Mouse (Mus musculus) limb, embryonic 12.5 days (tissue): ENCODE data around the gene Aldh9a1. TPM values are rescaled to one million over a fixed set of nuclear protein-coding genes. Genes with fewer than 3 reads are reported as not detected.
A peak's percentile ranks its signal among the peaks of the same experiment; 100 is the strongest.
"Not testable (repeated sequence)": the region's sequence is repeated elsewhere in the genome, so short reads cannot be mapped to it uniquely, and the experiment has no call there.

Source experiments
- ATAC-seq: fragments of 200-750 bp; cut with Nextera tagmentation; 2 replicates; pipeline ENCODE4 v1.8.0; 2017; ENCODE audit warnings: low read depth, moderate TSS enrichment; ENCODE audit not compliant: insufficient number of reproducible peaks, insufficient read depth, low FRiP score, low TSS enrichment
- H3K27ac ChIP-seq: fragments of 300-500 bp; sonication (generic); 2 replicates; pipeline ENCODE4 v1.5.1; 2016; ENCODE audit warnings: mild to moderate bottlenecking, moderate library complexity
- H3K27me3 ChIP-seq: fragments of 300-500 bp; sonication (generic); 2 replicates; pipeline ENCODE4 v1.6.1; 2016; ENCODE audit warnings: mild to moderate bottlenecking, moderate library complexity
- H3K36me3 ChIP-seq: fragments of 300-500 bp; sonication (generic); 2 replicates; pipeline ENCODE4 v1.6.1; 2016; ENCODE audit warnings: mild to moderate bottlenecking, moderate library complexity
- H3K4me1 ChIP-seq: fragments of 300-500 bp; sonication (generic); replicated peaks from 2 replicates; pipeline ENCODE4 v1.6.1; 2016
- H3K4me2 ChIP-seq: fragments of 300-500 bp; sonication (generic); 2 replicates; pipeline ENCODE4 v1.6.1; 2016; ENCODE audit warnings: mild to moderate bottlenecking, moderate library complexity
- H3K4me3 ChIP-seq: fragments of 300-500 bp; sonication (generic); replicated peaks from 2 replicates; pipeline ENCODE4 v1.5.1; 2016; ENCODE audit warnings: mild to moderate bottlenecking
- H3K9ac ChIP-seq: fragments of 300-500 bp; sonication (generic); replicated peaks from 2 replicates; pipeline ENCODE4 v1.6.1; 2016; ENCODE audit warnings: mild to moderate bottlenecking, moderate library complexity
- H3K9me3 ChIP-seq: fragments of 300-500 bp; sonication (generic); 2 replicates; pipeline ENCODE4 v1.6.1; 2016; ENCODE audit warnings: mild to moderate bottlenecking, moderate library complexity
- WGBS: fragments of 180-500 bp; shearing (Covaris S2); methylation state at CpG from one replicate; pipeline ENCODE4 v1.1.7; 2016; 5-methylcytosine and 5-hydroxymethylcytosine counted together
- polyA plus RNA-seq: library from polyadenylated mRNA; unstranded; fragments of >200 nt; fragmentation: Nextera tagmentation; extraction: Ambion mirVana; gene quantifications from 2 replicates; pipeline ENCODE4 v1.2.1, GENCODE M21; 2016

Aldh9a1 gene
- polyA plus RNA-seq, 1 experiment from 2014 or later = 42.3 TPM

DNA sequence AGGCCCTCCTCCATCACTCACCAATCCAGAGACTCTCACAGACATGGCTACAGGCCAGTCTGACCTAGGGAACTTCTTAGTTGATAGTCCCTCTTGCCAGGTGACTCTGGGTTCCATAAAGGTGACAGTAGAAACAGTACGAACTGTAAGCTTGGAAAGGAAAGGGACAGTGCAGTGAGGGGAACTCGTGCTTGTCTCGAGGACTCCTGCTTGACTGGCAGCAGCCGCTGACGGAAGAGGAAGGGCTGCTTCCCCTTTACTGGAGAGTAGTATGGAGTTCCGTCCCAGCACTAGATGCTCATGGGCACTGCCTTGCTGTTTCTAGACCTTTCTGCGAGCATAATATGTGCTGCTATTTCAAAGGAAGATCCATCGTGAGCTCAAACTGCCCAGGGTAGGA, 18.7 kb upstream of the Aldh9a1 start:
- Histone ChIP-seq H3K4me1 (no peaks in the 10 kb centered on the region), H3K9ac (no peak overlapping the region), H3K9me3 (no peaks in the 10 kb centered on the region), H3K27ac (no peak overlapping the region), H3K4me3 (no peak overlapping the region), H3K36me3 (peaks cover 62% of the 10 kb centered on the region), H3K4me2 (no peak overlapping the region), H3K27me3 (no peaks in the 10 kb centered on the region)
- 90% methylated on average over 8 of the region's 8 CpGs for WGBS
- no peak for ATAC-seq

GRCm38 (mm10) chr1:167336398-167336797, 13.4 kb upstream of the Aldh9a1 start:
- Histone ChIP-seq H3K9ac (no peak overlapping the region), H3K27me3 (peaks cover 15% of the 10 kb centered on the region), H3K4me2 (no peak overlapping the region), H3K4me3 (no peak overlapping the region), H3K9me3 (no peaks in the 10 kb centered on the region), H3K36me3 (peaks cover 24% of the 10 kb centered on the region), H3K27ac (no peak overlapping the region), H3K4me1 (no peaks in the 10 kb centered on the region)
- ATAC-seq = no peak
- 88% methylated on average over 3 of the region's 3 CpGs for WGBS

GRCm38 (mm10) chr1:167337463-167338095, 12.2 kb upstream of the Aldh9a1 start:
- WGBS = 23% methylated on average over 12 of the region's 12 CpGs
- Histone ChIP-seq H3K4me2 (no peak overlapping the region), H3K27ac (no peak overlapping the region), H3K36me3 (peaks cover 12% of the 10 kb centered on the region), H3K9me3 (no peaks in the 10 kb centered on the region), H3K4me3 (no peak overlapping the region), H3K27me3 (peaks cover 21% of the 10 kb centered on the region), H3K9ac (no peak overlapping the region), H3K4me1 (no peaks in the 10 kb centered on the region)
- ATAC-seq = no peak

GRCm38 (mm10) chr1:167339177-167339781, 10.5 kb upstream of the Aldh9a1 start:
- ATAC-seq = no peak
- Histone ChIP-seq H3K36me3 (no peaks in the 10 kb centered on the region), H3K4me2 (no peak overlapping the region), H3K4me3 (no peak overlapping the region), H3K27ac (no peak overlapping the region), H3K27me3 (peaks cover 21% of the 10 kb centered on the region), H3K9ac (no peak overlapping the region), H3K4me1 (no peaks in the 10 kb centered on the region), H3K9me3 (no peaks in the 10 kb centered on the region)
- 85% methylated on average over 7 of the region's 9 CpGs for WGBS

GRCm38 (mm10) chr1:167340111-167340787, 9.5 kb upstream of the Aldh9a1 start:
- Histone ChIP-seq H3K4me1 (no peaks in the 10 kb centered on the region), H3K27me3 (peaks cover 21% of the 10 kb centered on the region)

GRCm38 (mm10) chr1:167340910-167341528, 8.8 kb upstream of the Aldh9a1 start:
- Histone ChIP-seq H3K9me3 (no peaks in the 10 kb centered on the region), H3K4me3 (no peak overlapping the region), H3K4me2 (peak overlapping the region; percentile 76; the same call in 1 of the 2 replicates), H3K27ac (no peak overlapping the region), H3K27me3 (peaks cover 21% of the 10 kb centered on the region), H3K4me1 (no peaks in the 10 kb centered on the region), H3K36me3 (no peaks in the 10 kb centered on the region), H3K9ac (no peak overlapping the region)
- 94% methylated on average over 3 of the region's 3 CpGs for WGBS
- peak; percentile 26; the same call in 1 of the 2 replicates for ATAC-seq

More at GRCm38 (mm10) chr1:167340111-167340787, 9.5 kb upstream of the Aldh9a1 start:
- Histone ChIP-seq H3K4me3 (peak overlapping the region; percentile 48), H3K27ac (no peak overlapping the region), H3K9me3 (no peaks in the 10 kb centered on the region), H3K36me3 (no peaks in the 10 kb centered on the region), H3K9ac (peak overlapping the region; percentile 60), H3K4me2 (peak overlapping the region; percentile 76)
- ATAC-seq = no peak
- 1% methylated on average over 47 of the region's 47 CpGs for WGBS

DNA sequence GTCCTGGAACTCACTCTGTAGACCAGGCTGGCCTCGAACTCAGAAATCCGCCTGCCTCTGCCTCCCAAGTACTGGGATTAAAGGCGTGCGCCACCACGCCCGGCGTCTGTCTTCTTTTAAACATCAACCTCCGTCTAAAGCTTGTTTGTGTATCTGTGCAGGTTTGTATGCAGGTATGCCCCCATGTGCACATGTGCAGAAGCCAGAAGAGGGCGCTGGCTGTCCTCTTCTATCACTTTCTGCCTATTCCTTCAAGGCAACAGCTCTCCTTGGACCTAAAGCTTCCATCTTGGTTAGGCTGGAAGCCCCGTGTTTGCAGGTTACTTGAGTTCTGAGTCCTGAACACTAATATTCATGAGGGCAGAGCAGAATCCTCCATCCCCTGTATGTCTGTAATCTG, 7.0 kb upstream of the Aldh9a1 start:
- H3K36me3 ChIP-seq = no peaks in the 10 kb centered on the region
- no peak for ATAC-seq

DNA sequence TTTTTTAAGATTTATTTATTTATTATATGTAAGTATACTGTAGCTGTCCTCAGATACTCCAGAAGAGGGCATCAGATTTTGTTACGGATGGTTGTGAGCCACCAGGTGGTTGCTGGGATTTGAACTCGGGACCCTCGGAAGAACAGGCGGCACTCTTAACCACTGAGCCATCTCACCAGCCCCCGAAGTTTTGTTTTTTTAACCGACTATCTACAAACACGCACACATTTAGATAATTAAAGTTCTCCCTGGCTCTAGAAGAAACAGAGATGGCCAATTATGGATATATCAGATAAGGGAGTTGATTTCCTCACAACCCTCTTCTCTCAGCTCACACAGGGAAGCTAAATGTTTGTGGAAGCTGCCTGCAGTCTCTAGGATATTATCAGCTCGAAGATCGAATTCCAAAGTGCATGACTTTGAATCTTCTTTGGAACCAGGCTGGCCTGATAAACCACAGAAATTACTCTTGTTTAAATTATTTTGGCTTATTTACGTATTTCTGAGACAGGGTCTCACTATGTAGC, 3.7 kb upstream of the Aldh9a1 start:
- not testable (repeated sequence) for H3K36me3 ChIP-seq, H3K4me1 ChIP-seq, ATAC-seq, H3K4me3 ChIP-seq, H3K9me3 ChIP-seq, H3K27me3 ChIP-seq, H3K27ac ChIP-seq, H3K9ac ChIP-seq, H3K4me2 ChIP-seq
- 94% methylated on average over 10 of the region's 10 CpGs for WGBS

More for the DNA sequence above, 7.0 kb upstream of the Aldh9a1 start:
- Histone ChIP-seq H3K4me1 (no peaks in the 10 kb centered on the region), H3K9ac (no peak overlapping the region), H3K9me3 (no peaks in the 10 kb centered on the region), H3K4me2 (no peak overlapping the region), H3K4me3 (no peak overlapping the region), H3K27me3 (peaks cover 21% of the 10 kb centered on the region), H3K27ac (no peak overlapping the region)
- WGBS = 89% methylated on average over 10 of the region's 10 CpGs

DNA sequence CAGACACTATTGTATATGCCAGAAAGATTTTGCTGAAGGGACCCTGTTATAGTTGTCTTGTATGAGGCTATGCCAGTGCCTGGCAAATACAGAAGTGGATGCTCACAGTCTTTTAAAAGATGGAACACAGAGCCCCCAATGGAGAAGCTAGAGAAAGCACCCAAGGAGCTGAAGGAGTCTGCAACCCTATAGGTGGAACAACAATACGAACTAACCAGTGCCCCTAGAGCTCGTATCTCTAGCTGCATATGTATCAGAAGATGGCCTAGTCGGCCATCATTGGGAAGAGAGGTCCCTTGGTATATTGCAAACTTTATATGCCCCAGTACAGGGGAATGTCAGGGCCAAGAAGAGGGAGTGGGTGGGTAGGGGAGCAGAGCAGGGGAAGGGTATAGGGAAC, 585 bp upstream of the Aldh9a1 start:
- H3K9me3 ChIP-seq, H3K36me3 ChIP-seq, H3K4me1 ChIP-seq, H3K9ac ChIP-seq, ATAC-seq, H3K27ac ChIP-seq, H3K27me3 ChIP-seq, H3K4me3 ChIP-seq: not testable (repeated sequence)
- 0 out of 2 replicates have a peak overlapping the region, but pooled peaks have one; percentile 86 for H3K4me2 ChIP-seq
- WGBS = 81% methylated on average over 3 of the region's 3 CpGs

GRCm38 (mm10) chr1:167350597-167351415, 1.0 kb downstream of the Aldh9a1 start:
- peak overlapping the region; percentile 80 for H3K27ac ChIP-seq
- no peak; the same call in 1 of the 2 replicates for ATAC-seq
- WGBS = 23% methylated on average over 13 of the region's 13 CpGs

More at GRCm38 (mm10) chr1:167350597-167351415, 1.0 kb downstream of the Aldh9a1 start:
- peaks cover 7% of the 10 kb centered on the region; the same call in 1 of the 2 replicates for H3K4me1 ChIP-seq
- H3K27me3 ChIP-seq = no peaks in the 10 kb centered on the region
- H3K4me2 ChIP-seq = peak overlapping the region; percentile 86
- peak overlapping the region; percentile 73 for H3K9ac ChIP-seq
- peaks cover 17% of the 10 kb centered on the region for H3K36me3 ChIP-seq
- H3K4me3 ChIP-seq = peak overlapping the region; percentile 69
- no peaks in the 10 kb centered on the region for H3K9me3 ChIP-seq
